Mouse (Mus musculus) gastrocnemius, postnatal 25 days (tissue): ENCODE results near the gene Ywhaq. TPM values are rescaled to one million over a fixed set of nuclear protein-coding genes. Genes with fewer than 3 reads are reported as not detected.

Experiments used
- DNase-seq: peaks from one replicate; pipeline ENCODE4 v3.0.0; 2022
- long read RNA-seq, 2 experiments: library from polyadenylated mRNA; stranded (forward); transcript quantifications; one replicate each; pipeline ENCODE4 v2.0.0; 2021
- total RNA-seq, 2 experiments: library from RNA; stranded (reverse); gene quantifications; 1 replicate in 1 of 2; 2 replicates in 1 of 2; pipeline ENCODE4 v1.2.3; 2021

The Ywhaq gene
- total RNA-seq: 10 to 100 TPM; 28.6 to 36.6 TPM
- long read RNA-seq, experiment 1, transcript Ywhaq-202 (6 exons, 2,197 nt): major isoform, 43 of 183 reads
- long read RNA-seq, experiment 1, partial matches to known transcripts: 0 of 183 reads
- long read RNA-seq, experiment 1, other reads (novel, unspliced or antisense): 138 of 183 reads
- long read RNA-seq, experiment 2, transcript Ywhaq-201 (5 exons, 2,110 nt): minor isoform, 5 of 142 reads
- long read RNA-seq, experiment 2, transcript Ywhaq-202 (6 exons, 2,197 nt): major isoform, 40 of 142 reads
- long read RNA-seq, experiment 2, partial matches to known transcripts: 1 of 142 reads
- long read RNA-seq, experiment 2, other reads (novel, unspliced or antisense): 96 of 142 reads

GRCm38 (mm10) chr12:21417100-21418070, at the start of gene Ywhaq:
Gene Ywhaq, minus strand, starts transcription at chr12:21417637.
- DNase-seq: peak; percentile 99

- DNase-seq: peak; percentile 19
Observed at GRCm38 (mm10) chr12:21463448-21463891, 46.0 kb upstream of the Ywhaq start.

GRCm38 (mm10) chr12:21462658-21463057, 45.2 kb upstream of the Ywhaq start:
- no peak for DNase-seq

- no peak for DNase-seq
Observed at GRCm38 (mm10) chr12:21459681-21460080, 42.2 kb upstream of the Ywhaq start.

GRCm38 (mm10) chr12:21456021-21456420, 38.6 kb upstream of the Ywhaq start:
- peak; percentile 55 for DNase-seq

- DNase-seq: no peak
Observed at GRCm38 (mm10) chr12:21451752-21452151, 34.3 kb upstream of the Ywhaq start.

- DNase-seq: no peak
Observed at GRCm38 (mm10) chr12:21451351-21451750, 33.9 kb upstream of the Ywhaq start.

- no peak for DNase-seq
Observed at GRCm38 (mm10) chr12:21443783-21444182, 26.3 kb upstream of the Ywhaq start.

GRCm38 (mm10) chr12:21441870-21442269, 24.4 kb upstream of the Ywhaq start:
- DNase-seq: no peak

- no peak for DNase-seq
Observed at GRCm38 (mm10) chr12:21439428-21439827, 22.0 kb upstream of the Ywhaq start.

GRCm38 (mm10) chr12:21438750-21439394, 21.4 kb upstream of the Ywhaq start:
- DNase-seq: no peak

- DNase-seq: no peak
Observed at GRCm38 (mm10) chr12:21438294-21438693, 20.9 kb upstream of the Ywhaq start.

- DNase-seq: no peak
Observed at GRCm38 (mm10) chr12:21431950-21432349, 14.5 kb upstream of the Ywhaq start.

GRCm38 (mm10) chr12:21431039-21431438, 13.6 kb upstream of the Ywhaq start:
- no peak for DNase-seq

GRCm38 (mm10) chr12:21430140-21430539, 12.7 kb upstream of the Ywhaq start:
- no peak for DNase-seq

GRCm38 (mm10) chr12:21429021-21429420, 11.6 kb upstream of the Ywhaq start:
- DNase-seq: no peak

- DNase-seq: no peak
Observed at GRCm38 (mm10) chr12:21426065-21426940, 8.9 kb upstream of the Ywhaq start.

- DNase-seq: no peak
Observed at GRCm38 (mm10) chr12:21424683-21425082, 7.2 kb upstream of the Ywhaq start.

- no peak for DNase-seq
Observed at GRCm38 (mm10) chr12:21418621-21419131, 1.2 kb upstream of the Ywhaq start.

- DNase-seq: no peak
Observed at GRCm38 (mm10) chr12:21418083-21418482, 646 bp upstream of the Ywhaq start.

- no peak for DNase-seq
Observed at GRCm38 (mm10) chr12:21416506-21416905, 931 bp downstream of the Ywhaq start.
